Mouse (Mus musculus) midbrain, embryonic 15.5 days (tissue): ENCODE data around the gene Crym. TPM values are rescaled to one million over a fixed set of nuclear protein-coding genes. Genes with fewer than 3 reads are reported as not detected.

Experiments
- ATAC-seq: fragments of 200-750 bp; cut with Nextera tagmentation; replicated peaks from 2 replicates; pipeline ENCODE4 v1.8.0; 2017; ENCODE audit warnings: moderate TSS enrichment
- H3K27ac ChIP-seq: fragments of 300-500 bp; sonication (generic); 2 replicates; pipeline ENCODE4 v1.5.1; 2015; ENCODE audit warnings: mild to moderate bottlenecking, inconsistent platforms
- H3K27me3 ChIP-seq: fragments of 300-500 bp; sonication (generic); replicated peaks from 2 replicates; pipeline ENCODE4 v1.6.1; 2015; ENCODE audit warnings: inconsistent platforms
- H3K36me3 ChIP-seq: fragments of 300-500 bp; sonication (generic); replicated peaks from 2 replicates; pipeline ENCODE4 v1.6.1; 2015; ENCODE audit warnings: inconsistent platforms
- H3K4me1 ChIP-seq: fragments of 300-500 bp; sonication (generic); 2 replicates; pipeline ENCODE4 v1.6.1; 2015; ENCODE audit warnings: inconsistent platforms
- H3K4me2 ChIP-seq: fragments of 300-500 bp; sonication (generic); 2 replicates; pipeline ENCODE4 v1.6.1; 2015; ENCODE audit warnings: inconsistent platforms, mild to moderate bottlenecking, moderate library complexity
- H3K4me3 ChIP-seq: fragments of 300-500 bp; sonication (generic); 2 replicates; pipeline ENCODE4 v1.5.1; 2015; ENCODE audit warnings: mild to moderate bottlenecking, inconsistent platforms
- H3K9ac ChIP-seq: fragments of 300-500 bp; sonication (generic); 2 replicates; pipeline ENCODE4 v1.6.1; 2015; ENCODE audit warnings: mild to moderate bottlenecking, inconsistent platforms
- H3K9me3 ChIP-seq: fragments of 300-500 bp; sonication (generic); 2 replicates; pipeline ENCODE4 v1.6.1; 2016; ENCODE audit warnings: inconsistent platforms
- WGBS: fragments of 180-500 bp; shearing (Covaris S2); methylation state at CpG from one replicate; pipeline ENCODE4 v1.1.7; 2015; ENCODE audit warnings: mixed read lengths; 5-methylcytosine and 5-hydroxymethylcytosine counted together
- polyA plus RNA-seq: library from polyadenylated mRNA; unstranded; fragments of >200 nt; fragmentation: Nextera tagmentation; extraction: Ambion mirVana; gene quantifications from 2 replicates; pipeline ENCODE4 v1.2.1, GENCODE M21; 2015

Crym gene
- polyA plus RNA-seq, 1 experiment from 2014 or later = 21.7 TPM

- Histone ChIP-seq H3K9me3 (no peaks in the 10 kb centered on the region), H3K4me2 (no peak overlapping the region), H3K9ac (no peak overlapping the region), H3K4me1 (no peaks in the 10 kb centered on the region), H3K36me3 (no peaks in the 10 kb centered on the region), H3K4me3 (no peak overlapping the region), H3K27ac (no peak overlapping the region), H3K27me3 (no peaks in the 10 kb centered on the region)
- no peak for ATAC-seq
- 92% methylated on average over 4 of the region's 4 CpGs for WGBS
Observed at GRCm38 (mm10) chr7:120181401-120182230, 20.3 kb downstream of the Crym start.

- ATAC-seq = no peak
- no peak overlapping the region for H3K4me2 ChIP-seq
Observed at GRCm38 (mm10) chr7:120180547-120180946, 21.4 kb downstream of the Crym start.

GRCm38 (mm10) chr7:120178935-120179334, 23.0 kb downstream of the Crym start:
- no peak for ATAC-seq
- H3K4me2 ChIP-seq = no peak overlapping the region
- no peaks in the 10 kb centered on the region for H3K4me1 ChIP-seq
- H3K9me3 ChIP-seq = no peaks in the 10 kb centered on the region
- WGBS = 25% methylated on average over 2 of the region's 2 CpGs
- no peak overlapping the region for H3K4me3 ChIP-seq
- H3K9ac ChIP-seq = no peak overlapping the region
- no peaks in the 10 kb centered on the region for H3K27me3 ChIP-seq
- H3K36me3 ChIP-seq = no peaks in the 10 kb centered on the region
- H3K27ac ChIP-seq = no peak overlapping the region

More at GRCm38 (mm10) chr7:120180547-120180946, 21.4 kb downstream of the Crym start:
- Histone ChIP-seq H3K9ac (no peak overlapping the region), H3K9me3 (no peaks in the 10 kb centered on the region), H3K27ac (no peak overlapping the region), H3K27me3 (no peaks in the 10 kb centered on the region), H3K4me3 (no peak overlapping the region), H3K36me3 (no peaks in the 10 kb centered on the region), H3K4me1 (no peaks in the 10 kb centered on the region)
- whole genome bisulfite sequencing = 87% methylated on average over 5 of the region's 5 CpGs

DNA sequence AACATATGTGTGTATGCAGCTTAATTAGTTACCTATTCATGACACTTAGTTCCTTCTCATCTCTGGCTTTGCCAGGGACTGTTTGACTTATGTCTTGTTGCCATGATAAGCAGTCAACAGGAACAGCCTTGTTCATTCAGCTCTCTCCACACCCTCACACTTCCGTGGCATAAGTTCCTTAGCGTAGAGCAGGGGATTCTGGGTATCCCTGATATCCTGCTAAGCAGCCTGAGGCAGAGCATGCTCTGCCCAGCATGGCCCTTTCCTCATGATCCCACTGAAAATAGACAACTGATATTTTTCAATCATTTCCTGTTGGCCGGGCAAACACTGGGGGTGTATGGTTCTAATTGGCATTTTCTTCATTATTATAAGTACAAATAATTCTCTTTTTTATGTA, 24.3 kb downstream of the Crym start:
- ATAC-seq = no peak
- H3K27ac ChIP-seq = no peak overlapping the region
- H3K9me3 ChIP-seq = no peaks in the 10 kb centered on the region
- WGBS = 90% methylated on average over 3 of the region's 3 CpGs
- no peaks in the 10 kb centered on the region for H3K27me3 ChIP-seq
- H3K4me2 ChIP-seq = no peak overlapping the region
- no peak overlapping the region for H3K9ac ChIP-seq
- H3K4me3 ChIP-seq = no peak overlapping the region
- no peaks in the 10 kb centered on the region for H3K4me1 ChIP-seq
- H3K36me3 ChIP-seq = no peaks in the 10 kb centered on the region

- H3K9me3 ChIP-seq = no peaks in the 10 kb centered on the region
- H3K27me3 ChIP-seq = no peaks in the 10 kb centered on the region
- H3K4me1 ChIP-seq = no peaks in the 10 kb centered on the region
- H3K9ac ChIP-seq = no peak overlapping the region
- H3K4me3 ChIP-seq = no peak overlapping the region
- ATAC-seq = no peak
- H3K4me2 ChIP-seq = no peak overlapping the region
- no peak overlapping the region for H3K27ac ChIP-seq
- WGBS = 89% methylated on average over 11 of the region's 11 CpGs
- no peaks in the 10 kb centered on the region for H3K36me3 ChIP-seq
Observed at GRCm38 (mm10) chr7:120174723-120175504, 27.0 kb downstream of the Crym start.

GRCm38 (mm10) chr7:120173603-120174244, 28.2 kb downstream of the Crym start, which contains the start of gene Anks4b:
Anks4b (plus strand) TSS chr7:120173858.
- no peaks in the 10 kb centered on the region for H3K36me3 ChIP-seq
- no peaks in the 10 kb centered on the region for H3K27me3 ChIP-seq
- 87% methylated on average over 10 of the region's 10 CpGs for WGBS
- no peak within 1 kb of the TSS for H3K4me3 ChIP-seq
- H3K27ac ChIP-seq = no peak within 1 kb of the TSS
- ATAC-seq = no peak
- no peaks in the 10 kb centered on the region for H3K9me3 ChIP-seq
- no peaks in the 10 kb centered on the region for H3K4me1 ChIP-seq
- no peak within 1 kb of the TSS for H3K9ac ChIP-seq
- no peak within 1 kb of the TSS for H3K4me2 ChIP-seq

- Histone ChIP-seq H3K4me3 (no peak overlapping the region), H3K27me3 (no peaks in the 10 kb centered on the region), H3K4me1 (no peaks in the 10 kb centered on the region), H3K4me2 (no peak overlapping the region), H3K9me3 (no peaks in the 10 kb centered on the region), H3K36me3 (no peaks in the 10 kb centered on the region), H3K9ac (no peak overlapping the region), H3K27ac (no peak overlapping the region)
- WGBS = 92% methylated on average over 1 of the region's 1 CpGs
- ATAC-seq = no peak
Observed at GRCm38 (mm10) chr7:120172188-120172700, 29.7 kb downstream of the Crym start.

DNA sequence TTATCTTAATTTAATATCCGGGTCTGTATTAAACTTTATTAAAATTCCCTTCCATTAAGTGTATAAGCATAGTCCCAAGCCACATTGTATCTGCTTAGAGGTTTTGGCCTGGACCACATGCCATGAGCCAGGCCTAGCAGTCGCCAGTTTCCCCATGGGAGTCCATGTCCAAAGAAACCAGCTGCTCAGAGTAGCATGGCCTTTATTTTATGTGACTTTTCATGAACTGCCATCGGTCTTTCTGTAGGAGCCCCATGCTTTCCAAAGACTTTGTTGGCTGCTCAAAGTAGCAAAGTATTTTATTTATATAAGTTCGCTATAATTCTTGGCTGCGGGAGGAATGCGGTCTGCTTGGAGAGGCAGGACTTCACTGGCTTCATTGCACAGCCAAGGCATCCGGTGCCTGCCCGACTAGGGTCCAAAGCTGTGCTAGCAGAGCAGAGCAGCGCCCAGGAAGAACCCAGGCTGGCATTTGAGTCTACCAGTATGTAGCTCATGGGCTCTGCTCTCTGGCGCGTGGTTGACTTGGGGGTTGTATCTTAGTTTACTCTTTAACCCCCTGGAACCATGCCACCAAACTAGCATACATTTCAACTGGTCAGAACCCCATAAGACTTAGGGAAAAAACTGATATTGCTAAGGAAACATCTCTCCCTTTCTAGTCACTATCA, 38.2 kb downstream of the Crym start:
- Histone ChIP-seq H3K4me1 (no peaks in the 10 kb centered on the region), H3K9ac (no peak overlapping the region), H3K9me3 (no peaks in the 10 kb centered on the region), H3K36me3 (no peaks in the 10 kb centered on the region), H3K4me3 (no peak overlapping the region), H3K27me3 (peaks cover 4% of the 10 kb centered on the region; the same call in 1 of the 2 replicates), H3K27ac (no peak overlapping the region), H3K4me2 (no peak overlapping the region)
- 90% methylated on average over 11 of the region's 11 CpGs for WGBS
- ATAC-seq = no peak

GRCm38 (mm10) chr7:120158121-120158613, 43.7 kb downstream of the Crym start:
- Histone ChIP-seq H3K27ac (no peak overlapping the region), H3K4me1 (peaks cover 12% of the 10 kb centered on the region; the same call in 1 of the 2 replicates), H3K4me2 (no peak overlapping the region), H3K9ac (no peak overlapping the region), H3K36me3 (no peaks in the 10 kb centered on the region), H3K9me3 (no peaks in the 10 kb centered on the region), H3K4me3 (no peak overlapping the region), H3K27me3 (peaks cover 4% of the 10 kb centered on the region; the same call in 1 of the 2 replicates)
- WGBS = 29% methylated on average over 4 of the region's 4 CpGs
- ATAC-seq = peak; percentile 62; the same call in 1 of the 2 replicates

- Histone ChIP-seq H3K27ac (no peak overlapping the region), H3K36me3 (no peaks in the 10 kb centered on the region)
- 17% methylated on average over 5 of the region's 5 CpGs for WGBS
Observed at GRCm38 (mm10) chr7:120157575-120158061, 44.3 kb downstream of the Crym start.

DNA sequence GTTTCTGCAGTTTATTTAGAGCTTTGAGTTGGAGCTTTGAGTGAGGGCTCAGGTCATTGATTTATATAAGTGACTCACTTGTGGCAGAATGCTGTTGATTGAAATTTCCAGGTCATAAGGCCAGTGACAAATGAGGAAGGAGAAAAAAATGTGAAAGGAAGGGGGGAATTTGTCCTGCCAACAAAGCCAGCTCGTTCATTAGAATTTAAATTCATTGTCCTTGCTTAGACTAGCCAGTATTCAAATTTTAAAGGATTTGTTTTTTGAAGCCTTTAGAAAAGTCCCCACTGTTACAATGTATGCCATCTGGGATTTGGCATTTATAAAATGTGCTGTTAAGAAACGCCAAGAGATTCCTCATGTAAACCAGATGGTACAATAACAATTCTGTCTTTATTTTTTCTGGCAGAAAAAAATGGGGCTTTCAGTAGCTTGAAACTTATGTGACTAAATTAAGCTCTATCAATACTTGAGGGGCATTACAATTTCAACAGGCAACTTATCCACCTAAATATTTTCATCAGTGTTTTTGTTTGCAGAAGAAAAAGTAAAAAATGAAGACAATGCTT, 45.0 kb downstream of the Crym start:
- no peak for ATAC-seq
- H3K9ac ChIP-seq = no peak overlapping the region
- WGBS = 15% methylated on average over 2 of the region's 2 CpGs
- no peak overlapping the region for H3K4me3 ChIP-seq
- no peaks in the 10 kb centered on the region for H3K36me3 ChIP-seq
- H3K27ac ChIP-seq = no peak overlapping the region
- peaks cover 12% of the 10 kb centered on the region; the same call in 1 of the 2 replicates for H3K4me1 ChIP-seq
- H3K4me2 ChIP-seq = no peak overlapping the region
- H3K9me3 ChIP-seq = no peaks in the 10 kb centered on the region
- peaks cover 4% of the 10 kb centered on the region; the same call in 1 of the 2 replicates for H3K27me3 ChIP-seq

More at GRCm38 (mm10) chr7:120157575-120158061, 44.3 kb downstream of the Crym start:
- H3K4me2 ChIP-seq = no peak overlapping the region
- H3K9ac ChIP-seq = no peak overlapping the region
- no peak overlapping the region for H3K4me3 ChIP-seq
- H3K9me3 ChIP-seq = no peaks in the 10 kb centered on the region
- H3K4me1 ChIP-seq = peaks cover 12% of the 10 kb centered on the region; the same call in 1 of the 2 replicates
- ATAC-seq = peak; percentile 78
- H3K27me3 ChIP-seq = peaks cover 4% of the 10 kb centered on the region; the same call in 1 of the 2 replicates
